23 mouse cellular contexts compared by ENCODE assay signal in genomic region chr4:49189991-49190526, GRCm38 (mm10).
DNase-seq lines count a peak whose midpoint lies in the region; ATAC-seq and TF ChIP-seq lines count a peak whose summit lies in the region.
"Had no signal": no experiment of that assay in that cellular context is flagged by ENCODE, and none has a peak within 500 bp of the region (broad histone marks: within the 10 kb centered on the region; RNA-seq: fewer than 3 reads in every experiment).

No protein-coding gene starts in this region.

- intact Hi-C loops in heart, postnatal 10 days (cut with DNase I) = no loop called here
- intact Hi-C loops in heart, adult 2 months (cut with DNase I) = no loop called here

- no peak for TF ChIP-seq EP300 in heart, adult 2 months (IDR thresholded peaks at IDR 0.05; ENCODE audit: insufficient read depth, low read depth, low read length)

- TF ChIP-seq CTCF in brain, embryonic 14.5 days (IDR thresholded peaks at IDR 0.05; ENCODE audit: borderline replicate concordance, extremely low read depth, insufficient read depth, insufficient read length) = no peak
- TF ChIP-seq CTCF in heart, adult 2 months (IDR thresholded peaks at IDR 0.05) = no peak

- H3K27me3 ChIP-seq in hindbrain, embryonic 13.5 days = no peaks in the 10 kb centered on the region
- no peaks in the 10 kb centered on the region for H3K27me3 ChIP-seq in hindbrain, embryonic 10.5 days (ENCODE audit: insufficient read depth, poor library complexity, severe bottlenecking)
- H3K27me3 ChIP-seq in hindbrain, embryonic 16.5 days (replicated peaks; ENCODE audit: control insufficient read depth, insufficient read depth, low read length) = no peaks in the 10 kb centered on the region
- H3K27me3 ChIP-seq in midbrain, embryonic 16.5 days (ENCODE audit: control insufficient read depth, insufficient read depth, low read depth, low read length) = no peaks in the 10 kb centered on the region
- no peaks in the 10 kb centered on the region for H3K27me3 ChIP-seq in heart, adult 2 months (ENCODE audit: control insufficient read depth, insufficient read depth, low read length)
- H3K27me3 ChIP-seq: embryonic facial prominence, embryonic 13.5 days; forebrain, embryonic 12.5 days; kidney, embryonic 15.5 days; liver, embryonic 13.5 days; neural tube, embryonic 12.5 days had no signal

- H3K4me1 ChIP-seq in hindbrain, embryonic 13.5 days (replicated peaks) = peaks cover 8% of the 10 kb centered on the region
- H3K4me1 ChIP-seq in hindbrain, embryonic 10.5 days (replicated peaks) = 0 out of 2 replicates have a peak, but pooled peaks cover 4% of the 10 kb centered on the region
- peaks cover 4% of the 10 kb centered on the region; the same call in 1 of the 2 replicates for H3K4me1 ChIP-seq in hindbrain, embryonic 16.5 days (ENCODE audit: control insufficient read depth, insufficient read depth, low read depth, low read length)
- peaks cover 6% of the 10 kb centered on the region; the same call in 1 of the 2 replicates for H3K4me1 ChIP-seq in midbrain, embryonic 16.5 days (ENCODE audit: control insufficient read depth, insufficient read depth, low read length)
- H3K4me1 ChIP-seq in heart, adult 2 months (ENCODE audit: control insufficient read depth, insufficient read depth, low read length) = no peaks in the 10 kb centered on the region
- H3K4me1 ChIP-seq: forebrain, embryonic 12.5 days; kidney, embryonic 15.5 days; liver, embryonic 13.5 days had no signal

- ATAC-seq in hindbrain, embryonic 13.5 days (ENCODE audit: low FRiP score) = peak; percentile 49; the same call in 1 of the 2 replicates
- ATAC-seq in hindbrain, embryonic 16.5 days = peak; percentile 75; the same call in 1 of the 2 replicates
- ATAC-seq in midbrain, embryonic 16.5 days = peak; percentile 60; the same call in 1 of the 2 replicates
- ATAC-seq: activated CD4-positive, CD25-positive, alpha-beta regulatory T cell, adult 4 months had no signal

- no peak overlapping the region for H3K4me3 ChIP-seq in hindbrain, embryonic 13.5 days
- H3K4me3 ChIP-seq in hindbrain, embryonic 10.5 days = no peak overlapping the region
- H3K4me3 ChIP-seq in hindbrain, embryonic 16.5 days (ENCODE audit: low read length) = no peak overlapping the region
- no peak overlapping the region for H3K4me3 ChIP-seq in midbrain, embryonic 16.5 days (ENCODE audit: low read depth, low read length)
- no peak overlapping the region for H3K4me3 ChIP-seq in heart, adult 2 months
- H3K4me3 ChIP-seq: embryonic facial prominence, embryonic 13.5 days; erythroblast, embryonic 14.5 days; forebrain, embryonic 12.5 days; gastrocnemius, adult 2 months; kidney, embryonic 15.5 days; liver, embryonic 13.5 days; neural tube, embryonic 12.5 days had no signal

- H3K36me3 ChIP-seq in hindbrain, embryonic 13.5 days = no peaks in the 10 kb centered on the region
- no peaks in the 10 kb centered on the region for H3K36me3 ChIP-seq in hindbrain, embryonic 10.5 days
- H3K36me3 ChIP-seq in hindbrain, embryonic 16.5 days (ENCODE audit: control insufficient read depth, insufficient read depth, low read length) = no peaks in the 10 kb centered on the region
- H3K36me3 ChIP-seq in midbrain, embryonic 16.5 days (ENCODE audit: control insufficient read depth, insufficient read depth, low read length) = no peaks in the 10 kb centered on the region
- no peaks in the 10 kb centered on the region for H3K36me3 ChIP-seq in heart, adult 2 months (ENCODE audit: control insufficient read depth, insufficient read depth, low read length)
- H3K36me3 ChIP-seq: embryonic facial prominence, embryonic 13.5 days; forebrain, embryonic 12.5 days; kidney, embryonic 15.5 days; liver, embryonic 13.5 days; neural tube, embryonic 12.5 days had no signal

- H3K4me2 ChIP-seq in hindbrain, embryonic 13.5 days = no peak overlapping the region
- H3K4me2 ChIP-seq in hindbrain, embryonic 16.5 days (ENCODE audit: low read length) = no peak overlapping the region
- H3K4me2 ChIP-seq in midbrain, embryonic 16.5 days (ENCODE audit: low read length) = no peak overlapping the region
- H3K4me2 ChIP-seq: embryonic facial prominence, embryonic 13.5 days; forebrain, embryonic 12.5 days; heart, embryonic 11.5 days; kidney, embryonic 15.5 days; liver, embryonic 13.5 days; neural tube, embryonic 12.5 days had no signal

- no peaks in the 10 kb centered on the region for H3K79me2 ChIP-seq in heart, adult 2 months (replicated peaks; ENCODE audit: control insufficient read depth, insufficient read depth, low read length)

- TF ChIP-seq POLR2A in brain, embryonic 14.5 days (IDR thresholded peaks at IDR 0.05; ENCODE audit: borderline replicate concordance, extremely low read depth, insufficient read depth, insufficient read length, poor library complexity, severe bottlenecking) = no peak
- TF ChIP-seq POLR2A in heart, adult 2 months (IDR thresholded peaks at IDR 0.05; ENCODE audit: insufficient read depth, low read depth, low read length) = no peak

- 66% methylated on average over 3 of the region's 3 CpGs for WGBS in hindbrain, embryonic 13.5 days
- WGBS in hindbrain, embryonic 10.5 days = 76% methylated on average over 3 of the region's 3 CpGs
- 56% methylated on average over 3 of the region's 3 CpGs for WGBS in hindbrain, embryonic 16.5 days
- WGBS in midbrain, embryonic 16.5 days = 55% methylated on average over 3 of the region's 3 CpGs
- WGBS in heart, adult 2 months = 55% methylated on average over 3 of the region's 3 CpGs

- peak overlapping the region; percentile 26; the same call in 1 of the 2 replicates for H3K27ac ChIP-seq in hindbrain, embryonic 13.5 days
- no peak overlapping the region for H3K27ac ChIP-seq in hindbrain, embryonic 10.5 days
- no peak overlapping the region for H3K27ac ChIP-seq in hindbrain, embryonic 16.5 days (ENCODE audit: low read depth, low read length)
- no peak overlapping the region for H3K27ac ChIP-seq in midbrain, embryonic 16.5 days (ENCODE audit: low read length)
- H3K27ac ChIP-seq in heart, adult 2 months = no peak overlapping the region
- H3K27ac ChIP-seq: embryonic facial prominence, embryonic 13.5 days; forebrain, embryonic 12.5 days; gastrocnemius, adult 2 months; kidney, embryonic 15.5 days; liver, embryonic 13.5 days; neural tube, embryonic 12.5 days had no signal

- no peak overlapping the region for H3K9ac ChIP-seq in hindbrain, embryonic 13.5 days
- H3K9ac ChIP-seq in hindbrain, embryonic 16.5 days (ENCODE audit: low read depth, low read length) = no peak overlapping the region
- no peak overlapping the region for H3K9ac ChIP-seq in midbrain, embryonic 16.5 days (ENCODE audit: low read depth, low read length)
- H3K9ac ChIP-seq in heart, adult 2 months (ENCODE audit: low read depth, low read length) = no peak overlapping the region
- H3K9ac ChIP-seq: embryonic facial prominence, embryonic 13.5 days; forebrain, embryonic 12.5 days; kidney, embryonic 15.5 days; liver, embryonic 13.5 days; neural tube, embryonic 12.5 days had no signal

- no peak for DNase-seq in hindbrain, embryonic 10.5 days (ENCODE audit: low spot score)
- DNase-seq in brain, embryonic 14.5 days (ENCODE audit: low read depth) = peak; percentile 55
- no peak for DNase-seq in ovary, adult 18-20 months (ENCODE audit: low spot score)
- DNase-seq in heart, postnatal 10 days = no peak
- no peak for DNase-seq in heart, adult 2 months
- DNase-seq: adrenal gland, adult 8-10 months; cerebellum, adult 9-11 months; gastrocnemius, adult 2 months; kidney, adult 11 months; kidney, postnatal 36 days; liver, embryonic 13.5 days; lung, adult 2 months; thymus, adult 18-20 months had no signal

- no peaks in the 10 kb centered on the region for H3K9me3 ChIP-seq in hindbrain, embryonic 13.5 days
- H3K9me3 ChIP-seq in hindbrain, embryonic 10.5 days = no peaks in the 10 kb centered on the region
- no peaks in the 10 kb centered on the region for H3K9me3 ChIP-seq in hindbrain, embryonic 16.5 days (ENCODE audit: control insufficient read depth, low read length)
- no peaks in the 10 kb centered on the region for H3K9me3 ChIP-seq in midbrain, embryonic 16.5 days (replicated peaks; ENCODE audit: control insufficient read depth, low read length, poor library complexity, severe bottlenecking)
- H3K9me3 ChIP-seq: embryonic facial prominence, embryonic 13.5 days; forebrain, embryonic 12.5 days; kidney, embryonic 15.5 days; liver, embryonic 13.5 days; neural tube, embryonic 12.5 days had no signal
